Mouse (Mus musculus): Measurements from ENCODE around the gene Ralgps2. TPM values are rescaled to one million over a fixed set of nuclear protein-coding genes. Genes with fewer than 3 reads are reported as not detected.
A peak's percentile ranks its signal among the peaks of the same experiment; 100 is the strongest.

Gene Ralgps2
- polyA plus RNA-seq (2016; fragmentation: Nextera tagmentation; extraction: Ambion mirVana) = 84.4 and 86.5 TPM in 2 replicates

- WGBS = under 1% methylated on average over 124 of the region's 124 CpGs
These were observed at the start of gene Ralgps2 for GRCm38 (mm10) chr1:156939251-156940141. Ralgps2 (minus strand) TSS chr1:156939626.

GRCm38 (mm10) chr1:156987576-156987975, 48.1 kb upstream of the Ralgps2 start:
- Histone ChIP-seq H3K36me3 (replicated peaks) (no peaks in the 10 kb centered on the region), H3K27me3 (ENCODE audit: poor library complexity, severe bottlenecking) (no peaks in the 10 kb centered on the region), H3K27ac (peak overlapping the region; percentile 49; the same call in 1 of the 2 replicates), H3K9me3 (no peaks in the 10 kb centered on the region), H3K4me3 (no peak overlapping the region), H3K4me1 (peaks cover 56% of the 10 kb centered on the region)
- WGBS = 75% methylated on average over 3 of the region's 3 CpGs
- DNase-seq (ENCODE audit: extremely low spot score, low spot score) = no peak

More at GRCm38 (mm10) chr1:156939251-156940141, at the start of gene Ralgps2:
- Histone ChIP-seq H3K4me3 (peak within 1 kb of the TSS; percentile 93), H3K4me1 (peaks cover 30% of the 10 kb centered on the region), H3K9me3 (no peaks in the 10 kb centered on the region), H3K36me3 (replicated peaks) (peaks cover 3% of the 10 kb centered on the region; the same call in 1 of the 2 replicates), H3K27me3 (ENCODE audit: poor library complexity, severe bottlenecking) (peaks cover 4% of the 10 kb centered on the region), H3K27ac (peak within 1 kb of the TSS; percentile 99)
- peak; percentile 73 for DNase-seq (ENCODE audit: extremely low spot score, low spot score)

- WGBS = 85% methylated on average over 6 of the region's 6 CpGs
These were observed 47.4 kb upstream of the Ralgps2 start for GRCm38 (mm10) chr1:156986641-156987345.

GRCm38 (mm10) chr1:156985657-156986640, 46.5 kb upstream of the Ralgps2 start:
- Histone ChIP-seq H3K27ac (peak overlapping the region; percentile 64), H3K27me3 (ENCODE audit: poor library complexity, severe bottlenecking) (no peaks in the 10 kb centered on the region), H3K9me3 (no peaks in the 10 kb centered on the region), H3K4me3 (no peak overlapping the region), H3K36me3 (replicated peaks) (no peaks in the 10 kb centered on the region), H3K4me1 (peaks cover 44% of the 10 kb centered on the region)
- WGBS = 49% methylated on average over 6 of the region's 6 CpGs
- no peak for DNase-seq (ENCODE audit: extremely low spot score, low spot score)

More at GRCm38 (mm10) chr1:156986641-156987345, 47.4 kb upstream of the Ralgps2 start:
- Histone ChIP-seq H3K9me3 (no peaks in the 10 kb centered on the region), H3K36me3 (replicated peaks) (no peaks in the 10 kb centered on the region), H3K4me3 (no peak overlapping the region), H3K27ac (peak overlapping the region; percentile 64), H3K27me3 (ENCODE audit: poor library complexity, severe bottlenecking) (no peaks in the 10 kb centered on the region), H3K4me1 (peaks cover 48% of the 10 kb centered on the region)
- DNase-seq (ENCODE audit: extremely low spot score, low spot score) = no peak

- Histone ChIP-seq H3K27ac (peak overlapping the region; percentile 21; the same call in 1 of the 2 replicates), H3K27me3 (ENCODE audit: poor library complexity, severe bottlenecking) (no peaks in the 10 kb centered on the region), H3K36me3 (replicated peaks) (no peaks in the 10 kb centered on the region), H3K4me1 (peaks cover 23% of the 10 kb centered on the region), H3K9me3 (no peaks in the 10 kb centered on the region), H3K4me3 (no peak overlapping the region)
- WGBS = 75% methylated on average over 14 of the region's 14 CpGs
- DNase-seq (ENCODE audit: extremely low spot score, low spot score) = no peak
These were observed 43.8 kb upstream of the Ralgps2 start for GRCm38 (mm10) chr1:156983009-156983870.

GRCm38 (mm10) chr1:156981975-156982374, 42.5 kb upstream of the Ralgps2 start:
- Histone ChIP-seq H3K27ac (no peak overlapping the region), H3K9me3 (no peaks in the 10 kb centered on the region), H3K4me3 (no peak overlapping the region), H3K4me1 (peaks cover 23% of the 10 kb centered on the region), H3K27me3 (ENCODE audit: poor library complexity, severe bottlenecking) (no peaks in the 10 kb centered on the region), H3K36me3 (replicated peaks) (no peaks in the 10 kb centered on the region)
- DNase-seq (ENCODE audit: extremely low spot score, low spot score) = no peak
- 88% methylated on average over 9 of the region's 9 CpGs for WGBS

GRCm38 (mm10) chr1:156979722-156980121, 40.3 kb upstream of the Ralgps2 start:
- Histone ChIP-seq H3K36me3 (replicated peaks) (no peaks in the 10 kb centered on the region), H3K4me1 (peaks cover 9% of the 10 kb centered on the region), H3K27ac (no peak overlapping the region), H3K4me3 (no peak overlapping the region), H3K9me3 (no peaks in the 10 kb centered on the region), H3K27me3 (ENCODE audit: poor library complexity, severe bottlenecking) (no peaks in the 10 kb centered on the region)
- WGBS = 87% methylated on average over 4 of the region's 4 CpGs
- no peak for DNase-seq (ENCODE audit: extremely low spot score, low spot score)

- no peaks in the 10 kb centered on the region for H3K36me3 ChIP-seq (replicated peaks)
- H3K9me3 ChIP-seq = no peaks in the 10 kb centered on the region
- H3K27ac ChIP-seq = no peak overlapping the region
- DNase-seq (ENCODE audit: extremely low spot score, low spot score) = no peak
- WGBS = 89% methylated on average over 7 of the region's 7 CpGs
- no peaks in the 10 kb centered on the region for H3K27me3 ChIP-seq (ENCODE audit: poor library complexity, severe bottlenecking)
- H3K4me3 ChIP-seq = no peak overlapping the region
- H3K4me1 ChIP-seq = peaks cover 9% of the 10 kb centered on the region
These were observed 39.2 kb upstream of the Ralgps2 start for GRCm38 (mm10) chr1:156978656-156979055.

GRCm38 (mm10) chr1:156973857-156974256, 34.4 kb upstream of the Ralgps2 start:
- no peaks in the 10 kb centered on the region for H3K36me3 ChIP-seq (replicated peaks)
- WGBS = 92% methylated on average over 6 of the region's 6 CpGs
- DNase-seq (ENCODE audit: extremely low spot score, low spot score) = no peak
- no peak overlapping the region for H3K27ac ChIP-seq
- H3K4me3 ChIP-seq = no peak overlapping the region
- peaks cover 4% of the 10 kb centered on the region; the same call in 1 of the 2 replicates for H3K9me3 ChIP-seq
- H3K27me3 ChIP-seq (ENCODE audit: poor library complexity, severe bottlenecking) = no peaks in the 10 kb centered on the region
- H3K4me1 ChIP-seq = no peaks in the 10 kb centered on the region

- WGBS = 93% methylated on average over 4 of the region's 4 CpGs
- H3K9me3 ChIP-seq = peaks cover 4% of the 10 kb centered on the region; the same call in 1 of the 2 replicates
- H3K27ac ChIP-seq = no peak overlapping the region
- no peaks in the 10 kb centered on the region for H3K36me3 ChIP-seq (replicated peaks)
- no peaks in the 10 kb centered on the region for H3K27me3 ChIP-seq (ENCODE audit: poor library complexity, severe bottlenecking)
- no peak overlapping the region for H3K4me3 ChIP-seq
- DNase-seq (ENCODE audit: extremely low spot score, low spot score) = no peak
- H3K4me1 ChIP-seq = no peaks in the 10 kb centered on the region
These were observed 33.0 kb upstream of the Ralgps2 start for GRCm38 (mm10) chr1:156972391-156972790.

GRCm38 (mm10) chr1:156971206-156971811, 31.9 kb upstream of the Ralgps2 start:
- no peak overlapping the region for H3K27ac ChIP-seq
- H3K9me3 ChIP-seq = peaks cover 4% of the 10 kb centered on the region; the same call in 1 of the 2 replicates
- no peaks in the 10 kb centered on the region for H3K4me1 ChIP-seq
- H3K4me3 ChIP-seq = no peak overlapping the region
- H3K27me3 ChIP-seq (ENCODE audit: poor library complexity, severe bottlenecking) = no peaks in the 10 kb centered on the region
- no peak for DNase-seq (ENCODE audit: extremely low spot score, low spot score)
- WGBS = 92% methylated on average over 7 of the region's 7 CpGs
- no peaks in the 10 kb centered on the region for H3K36me3 ChIP-seq (replicated peaks)

Data from forebrain, embryonic 10.5 days (tissue).